Mouse (Mus musculus): ENCODE measurements around the gene Pxk.

DNA sequence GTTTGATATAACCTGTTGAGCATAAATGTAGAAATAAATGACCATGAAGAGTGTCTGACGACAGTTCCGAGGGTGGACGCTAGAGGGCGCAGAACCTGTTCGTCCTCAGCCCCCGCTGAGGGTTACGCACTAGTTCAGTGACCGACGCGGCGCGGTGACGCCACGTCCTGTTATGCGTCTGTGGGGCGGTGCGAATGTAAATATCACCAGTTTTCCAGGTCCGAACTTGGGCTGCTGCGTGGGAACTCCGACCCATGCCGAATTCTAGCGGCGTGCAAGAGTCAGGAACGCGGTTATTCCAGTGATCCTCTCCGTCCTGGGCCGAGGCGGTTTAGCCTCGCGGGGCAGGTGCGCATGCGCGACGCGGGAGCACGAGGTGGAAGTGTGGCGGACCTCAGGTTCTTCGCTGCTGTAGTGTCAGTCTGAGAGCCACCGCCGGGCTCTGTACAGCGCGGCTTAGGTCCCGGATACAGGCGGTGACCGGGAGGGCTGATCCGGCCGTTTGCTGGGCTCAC, 17.8 kb upstream of the Pxk start, which contains the start of gene Rpp14:
- TF ChIP-seq CTCF (IDR thresholded peaks at IDR 0.05; ENCODE audit: low read depth, low read length) (peak; percentile 75), GATA1 (IDR thresholded peaks at IDR 0.05; ENCODE audit: borderline replicate concordance, low read length) (no peak)

Measured in G1E (cell line).